Mouse (Mus musculus) liver, embryonic 11.5 days (tissue): ENCODE measurements around the gene Sin3a. TPM values are rescaled to one million over a fixed set of nuclear protein-coding genes. Genes with fewer than 3 reads are reported as not detected.

Experiments
- ATAC-seq: fragments of 200-750 bp; cut with Nextera tagmentation; replicated peaks from 2 replicates; pipeline ENCODE4 v1.8.0; 2017; ENCODE audit warnings: moderate number of reproducible peaks, mild to moderate bottlenecking, moderate TSS enrichment, moderate library complexity; ENCODE audit not compliant: low FRiP score
- DNase-seq: peaks from one replicate; pipeline ENCODE4 v3.0.0-alpha.2; 2017; ENCODE audit warnings: low spot score
- H3K27ac ChIP-seq: fragments of 300-500 bp; sonication (generic); 2 replicates; pipeline ENCODE4 v1.5.1; 2014; ENCODE audit warnings: mild to moderate bottlenecking, low read depth, low read length, control low read depth
- H3K27me3 ChIP-seq: fragments of 300-500 bp; sonication (generic); replicated peaks from 2 replicates; pipeline ENCODE4 v1.6.1; 2014; ENCODE audit warnings: low read length, mixed read lengths; ENCODE audit not compliant: control insufficient read depth, insufficient read depth
- H3K36me3 ChIP-seq: fragments of 300-500 bp; sonication (generic); 2 replicates; pipeline ENCODE4 v1.6.1; 2014; ENCODE audit warnings: mild to moderate bottlenecking, low read length, moderate library complexity, mixed read lengths; ENCODE audit not compliant: control insufficient read depth, insufficient read depth
- H3K4me1 ChIP-seq: fragments of 300-500 bp; sonication (generic); replicated peaks from 2 replicates; pipeline ENCODE4 v1.6.1; 2014; ENCODE audit warnings: low read length, mixed read lengths; ENCODE audit not compliant: control insufficient read depth, insufficient read depth
- H3K4me2 ChIP-seq: fragments of 300-500 bp; sonication (generic); 2 replicates; pipeline ENCODE4 v1.6.1; 2014; ENCODE audit warnings: mild to moderate bottlenecking, control low read depth, moderate library complexity
- H3K4me3 ChIP-seq: fragments of 300-500 bp; sonication (generic); 2 replicates; pipeline ENCODE4 v1.5.1; 2014; ENCODE audit warnings: low read depth, low read length, control low read depth
- H3K9ac ChIP-seq: fragments of 300-500 bp; sonication (generic); 2 replicates; pipeline ENCODE4 v1.6.1; 2014; ENCODE audit warnings: low read depth, low read length, control low read depth
- H3K9me3 ChIP-seq: fragments of 300-500 bp; sonication (generic); 2 replicates; pipeline ENCODE4 v1.6.1; 2016; ENCODE audit warnings: low read length, inconsistent platforms, mixed read lengths; ENCODE audit not compliant: control insufficient read depth
- WGBS: fragments of 180-500 bp; shearing (Covaris S2); extraction: QIAGEN DNeasy Blood & Tissue Kit; methylation state at CpG from one replicate; pipeline ENCODE4 v1.1.7; 2014; 5-methylcytosine and 5-hydroxymethylcytosine counted together
- polyA plus RNA-seq: library from polyadenylated mRNA; unstranded; fragments of >200 nt; fragmentation: Nextera tagmentation; extraction: Ambion mirVana; gene quantifications from 2 replicates; pipeline ENCODE4 v1.2.1, GENCODE M21; 2014

Gene Sin3a
- polyA plus RNA-seq, 1 experiment from 2014 or later, result 37.1 TPM

DNA sequence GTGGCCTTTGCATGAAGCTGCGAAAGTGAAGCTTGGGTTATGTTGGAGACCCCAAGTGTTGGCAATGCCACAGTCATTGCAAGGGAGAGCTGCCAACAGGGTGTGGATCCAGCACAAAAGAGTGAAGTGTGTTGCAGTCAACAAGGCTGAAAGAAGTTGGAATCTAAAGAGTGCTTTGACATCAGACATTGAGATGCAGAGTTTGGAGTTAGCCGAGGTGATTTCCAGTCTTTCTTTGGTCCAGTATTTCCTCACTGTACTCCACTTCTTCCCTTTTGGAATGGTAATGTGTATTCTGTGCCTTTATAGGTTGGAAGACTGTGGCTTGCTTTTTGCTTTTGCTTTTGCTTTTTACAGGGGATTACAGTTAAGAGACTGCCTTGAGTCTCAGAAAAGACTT, 94.3 kb downstream of the Sin3a start:
- Histone ChIP-seq H3K4me1 (no peaks in the 10 kb centered on the region), H3K9ac (no peak overlapping the region), H3K27me3 (no peaks in the 10 kb centered on the region), H3K4me2 (no peak overlapping the region), H3K36me3 (no peaks in the 10 kb centered on the region), H3K9me3 (no peaks in the 10 kb centered on the region), H3K27ac (no peak overlapping the region), H3K4me3 (no peak overlapping the region)
- no peak for DNase-seq
- 82% methylated on average over 2 of the region's 2 CpGs for WGBS
- no peak for ATAC-seq

DNA sequence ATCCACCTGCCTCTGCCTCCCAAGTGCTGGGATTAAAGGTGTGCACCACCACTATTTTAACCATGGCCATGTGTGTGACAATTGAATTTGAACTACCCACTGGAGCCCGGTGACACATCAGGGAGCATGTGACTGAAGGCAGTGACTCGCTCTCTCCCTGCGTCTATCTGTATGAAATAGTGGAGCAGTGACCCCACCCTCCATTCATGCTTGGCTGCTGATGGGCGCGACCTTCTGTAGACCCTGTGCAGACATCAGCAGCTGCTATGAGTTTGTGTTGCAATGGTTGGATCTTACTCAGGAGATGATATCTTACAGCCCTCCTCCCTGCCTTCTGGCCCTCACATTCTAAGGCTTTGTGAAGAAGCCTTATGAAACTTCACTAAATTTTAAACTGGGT, 96.6 kb downstream of the Sin3a start:
- 75% methylated on average over 5 of the region's 5 CpGs for WGBS
- Histone ChIP-seq H3K27ac (no peak overlapping the region), H3K4me2 (no peak overlapping the region), H3K27me3 (no peaks in the 10 kb centered on the region), H3K4me1 (no peaks in the 10 kb centered on the region), H3K36me3 (no peaks in the 10 kb centered on the region), H3K4me3 (no peak overlapping the region), H3K9ac (no peak overlapping the region), H3K9me3 (no peaks in the 10 kb centered on the region)
- ATAC-seq, result no peak
- DNase-seq, result no peak

Other genes with a start within 250 kb of the Sin3a start
- gene Odf3l1, start 207.4 kb upstream of the Sin3a start, polyA plus RNA-seq, result 0.17 TPM in 1 of 2 replicates, not detected in the other
- 1.1 and 1.3 TPM in 2 replicates for gene Cspg4, start 207.0 kb upstream of the Sin3a start, polyA plus RNA-seq
- 3.8 and 3.9 TPM in 2 replicates for gene Snx33, start 143.7 kb upstream of the Sin3a start, polyA plus RNA-seq
- gene Imp3, start 134.6 kb upstream of the Sin3a start, polyA plus RNA-seq, result 105 and 110 TPM in 2 replicates
- 21.7 and 22.6 TPM in 2 replicates for gene Snupn, start 121.2 kb upstream of the Sin3a start, polyA plus RNA-seq
- 14.0 and 14.8 TPM in 2 replicates for gene Ptpn9, start 77.1 kb upstream of the Sin3a start, polyA plus RNA-seq
- 45.0 and 47.7 TPM in 2 replicates for gene Man2c1, start 58.6 kb downstream of the Sin3a start, polyA plus RNA-seq
- 4.1 and 4.5 TPM in 2 replicates for gene Neil1, start 76.3 kb downstream of the Sin3a start, polyA plus RNA-seq
- 94.4 and 96.7 TPM in 2 replicates for gene Commd4, start 86.3 kb downstream of the Sin3a start, polyA plus RNA-seq
- gene Trcg1, start 164.5 kb downstream of the Sin3a start, polyA plus RNA-seq, result not detected in 2 replicates
- gene 1700017B05Rik, start 190.6 kb downstream of the Sin3a start, polyA plus RNA-seq, result 27.0 and 29.5 TPM in 2 replicates